Mouse (Mus musculus): ENCODE data around the gene Nrg4. TPM values are rescaled to one million over a fixed set of nuclear protein-coding genes. Genes with fewer than 3 reads are reported as not detected.

The Nrg4 gene
- total RNA-seq, 2 experiments from 2014 or later: 0.59 to 1.0 TPM

- Histone ChIP-seq H3K27ac (peak overlapping the region; percentile 50; the same call in 1 of the 2 replicates), H3K4me3 (no peak overlapping the region)
- TF ChIP-seq CTCF (IDR thresholded peaks at IDR 0.05): no peak
- intact Hi-C loops (cut with DNase I): no loop called here
- DNase-seq: peak; percentile 24
Observed at GRCm38 (mm10) chr9:55332949-55333348, 6.3 kb upstream of the Nrg4 start.

- peak overlapping the region; percentile 50; the same call in 1 of the 2 replicates for H3K27ac ChIP-seq
- no peak overlapping the region for H3K4me3 ChIP-seq
- no peak for DNase-seq
- no peak for TF ChIP-seq CTCF (IDR thresholded peaks at IDR 0.05)
- intact Hi-C loops (cut with DNase I): no loop called here
Observed at GRCm38 (mm10) chr9:55332476-55332875, 5.8 kb upstream of the Nrg4 start.

GRCm38 (mm10) chr9:55329401-55329800 is 2.8 kb upstream of the Nrg4 start:
- no peak for DNase-seq
- H3K27ac ChIP-seq: no peak overlapping the region
- no peak for TF ChIP-seq CTCF (IDR thresholded peaks at IDR 0.05)
- no peak overlapping the region for H3K4me3 ChIP-seq
- intact Hi-C loops (cut with DNase I): loop anchor here (5.0 kb wide), 1 partner anchor 63 kb away; no protein-coding TSS in a partner anchor

GRCm38 (mm10) chr9:55328151-55328918 is 1.7 kb upstream of the Nrg4 start:
- intact Hi-C loops (cut with DNase I): loop anchor here (5.0 kb wide), 1 partner anchor 64 kb away; no protein-coding TSS in a partner anchor
- H3K4me3 ChIP-seq: no peak overlapping the region
- no peak for TF ChIP-seq CTCF (IDR thresholded peaks at IDR 0.05)
- no peak for DNase-seq
- H3K27ac ChIP-seq: no peak overlapping the region

GRCm38 (mm10) chr9:55327234-55327615 is 581 bp upstream of the Nrg4 start:
- H3K27ac ChIP-seq: peak overlapping the region; percentile 76
- intact Hi-C loops (cut with DNase I): loop anchor here (5.0 kb wide), 1 partner anchor 65 kb away; no protein-coding TSS in a partner anchor
- peak; percentile 27 for DNase-seq
- peak overlapping the region; percentile 93 for H3K4me3 ChIP-seq
- no peak for TF ChIP-seq CTCF (IDR thresholded peaks at IDR 0.05)

- no peak for DNase-seq
- intact Hi-C loops (cut with DNase I): loop anchor here (5.0 kb wide), 1 partner anchor 66 kb away; no protein-coding TSS in a partner anchor
- TF ChIP-seq CTCF (IDR thresholded peaks at IDR 0.05): no peak
- H3K4me3 ChIP-seq: peak overlapping the region; percentile 93
- H3K27ac ChIP-seq: peak overlapping the region; percentile 83
Observed at GRCm38 (mm10) chr9:55325564-55326514, 805 bp downstream of the Nrg4 start.

- H3K4me3 ChIP-seq: no peak overlapping the region
- no peak for TF ChIP-seq CTCF (IDR thresholded peaks at IDR 0.05)
- no peak for DNase-seq
- intact Hi-C loops (cut with DNase I): loop anchor here (5.0 kb wide), 1 partner anchor 67 kb away; no protein-coding TSS in a partner anchor
- no peak overlapping the region for H3K27ac ChIP-seq
Observed at GRCm38 (mm10) chr9:55325061-55325460, 1.6 kb downstream of the Nrg4 start.

- TF ChIP-seq CTCF (IDR thresholded peaks at IDR 0.05): peak; percentile 31; the same call in 1 of the 2 replicates
- intact Hi-C loops (cut with DNase I): no loop called here
- DNase-seq: no peak
- Histone ChIP-seq H3K4me3 (no peak overlapping the region), H3K27ac (no peak overlapping the region)
Observed at GRCm38 (mm10) chr9:55324516-55324915, 2.1 kb downstream of the Nrg4 start.

- H3K4me3 ChIP-seq: no peak overlapping the region
- intact Hi-C loops (cut with DNase I): no loop called here
Observed at GRCm38 (mm10) chr9:55324085-55324484, 2.6 kb downstream of the Nrg4 start.

GRCm38 (mm10) chr9:55322641-55323040 is 4.0 kb downstream of the Nrg4 start:
- Histone ChIP-seq H3K4me3 (no peak overlapping the region), H3K27ac (no peak overlapping the region)
- intact Hi-C loops (cut with DNase I): no loop called here
- TF ChIP-seq CTCF (IDR thresholded peaks at IDR 0.05): no peak
- DNase-seq: no peak

More at GRCm38 (mm10) chr9:55324085-55324484, 2.6 kb downstream of the Nrg4 start:
- TF ChIP-seq CTCF (IDR thresholded peaks at IDR 0.05): no peak
- DNase-seq: no peak
- H3K27ac ChIP-seq: no peak overlapping the region

- Histone ChIP-seq H3K4me3 (no peak overlapping the region), H3K27ac (no peak overlapping the region)
- intact Hi-C loops (cut with DNase I): loop anchor here (5.0 kb wide), 1 partner anchor 266 kb away; the partner anchor contains the start of gene Chrnb4
- TF ChIP-seq CTCF (IDR thresholded peaks at IDR 0.05): no peak
- no peak for DNase-seq
Observed at GRCm38 (mm10) chr9:55313619-55314261, 12.9 kb downstream of the Nrg4 start.

- H3K4me3 ChIP-seq: no peak overlapping the region
- intact Hi-C loops (cut with DNase I): loop anchor here (2.0 to 5.0 kb wide), 2 partner anchors 264 to 287 kb away; partner anchors contain the start of gene Chrnb4
- peak; percentile 88 for TF ChIP-seq CTCF (IDR thresholded peaks at IDR 0.05)
- DNase-seq: peak; percentile 65
- no peak overlapping the region for H3K27ac ChIP-seq
Observed at GRCm38 (mm10) chr9:55311560-55311959, 15.1 kb downstream of the Nrg4 start.

All from gastrocnemius, adult 2 months (tissue).